Mouse (Mus musculus) gastrocnemius, adult 18-20 months (tissue): ENCODE measurements around the gene Platr25. TPM values are rescaled to one million over a fixed set of nuclear protein-coding genes. Genes with fewer than 3 reads are reported as not detected.
"Not testable (repeated sequence)": the region's sequence is repeated elsewhere in the genome, so short reads cannot be mapped to it uniquely, and the experiment has no call there.

Source experiments
- DNase-seq: peaks from one replicate; pipeline ENCODE4 v3.0.0; 2021; ENCODE audit warnings: low spot score
- long read RNA-seq, 2 experiments: library from polyadenylated mRNA; stranded (forward); transcript quantifications; one replicate each; pipeline ENCODE4 v2.0.0; 2021
- microRNA-seq: library from miRNA; unstranded; fragments of <30 nt; microRNA quantifications from one replicate; pipeline ENCODE4 v1.2.0, GENCODE M21; 2021
- total RNA-seq, 2 experiments: library from RNA; stranded (reverse); gene quantifications; 2 replicates each; pipeline ENCODE4 v1.2.3; 2021

Platr25 gene
- total RNA-seq = 1 to 10 TPM; 1.2 to 1.4 TPM
- long read RNA-seq, experiment 1 = 0 reads
- long read RNA-seq, experiment 2, partial matches to known transcripts = 0 of 1 reads
- long read RNA-seq, experiment 2, other reads (novel, unspliced or antisense) = 0 of 1 reads

GRCm38 (mm10) chr13:62760432-62761415 is at the start of gene Platr25:
Platr25 (minus strand) TSS chr13:62760709.
- DNase-seq = peak; percentile 40

- DNase-seq = not testable (repeated sequence)
Observed at GRCm38 (mm10) chr13:62807981-62808380, 47.5 kb upstream of the Platr25 start.

GRCm38 (mm10) chr13:62786135-62786493 is 25.6 kb upstream of the Platr25 start:
- not testable (repeated sequence) for DNase-seq

- peak; percentile 19 for DNase-seq
Observed at GRCm38 (mm10) chr13:62785199-62786134, 25.0 kb upstream of the Platr25 start, which contains the start of gene Gm5141. Gm5141 (minus strand) TSS chr13:62785808.

GRCm38 (mm10) chr13:62763806-62764205 is 3.3 kb upstream of the Platr25 start:
- peak; percentile 5 for DNase-seq

GRCm38 (mm10) chr13:62733322-62733721 is 27.2 kb downstream of the Platr25 start:
- DNase-seq = no peak

GRCm38 (mm10) chr13:62712611-62713010 is 47.9 kb downstream of the Platr25 start:
- not testable (repeated sequence) for DNase-seq

- DNase-seq = not testable (repeated sequence)
Observed at GRCm38 (mm10) chr13:62685287-62685648, 75.2 kb downstream of the Platr25 start.

- peak; percentile 21 for DNase-seq
Observed at GRCm38 (mm10) chr13:62684608-62685286, 75.8 kb downstream of the Platr25 start.

- no peak for DNase-seq
Observed at GRCm38 (mm10) chr13:62653369-62653743, 107.2 kb downstream of the Platr25 start.

GRCm38 (mm10) chr13:62652681-62653368 is 107.7 kb downstream of the Platr25 start:
- DNase-seq = peak; percentile 81

GRCm38 (mm10) chr13:62627071-62627470 is 133.4 kb downstream of the Platr25 start:
- DNase-seq = peak; percentile 10

- not testable (repeated sequence) for DNase-seq
Observed at GRCm38 (mm10) chr13:62624277-62624665, 136.2 kb downstream of the Platr25 start.

GRCm38 (mm10) chr13:62623577-62624276 is 136.8 kb downstream of the Platr25 start, which contains the start of gene 6720489N17Rik:
6720489N17Rik (minus strand) TSS chr13:62624182.
- peak; percentile 76 for DNase-seq

Small RNA genes lying within 50 kb of the gene (microRNA-seq; reads per million reads assigned to microRNA genes)
- gene Gm24020 (not detected), gene Gm24588 (not detected), gene Mir713 (not detected)

Other genes with a start within 250 kb of the Platr25 start
- gene Zfp935, start 202.2 kb downstream of the Platr25 start, total RNA-seq = under 1 TPM; 0.55 to 0.80 TPM
- 1 to 10 TPM; 2.4 to 3.8 TPM for gene Zfp934, start 189.5 kb downstream of the Platr25 start, total RNA-seq
- gene 6720489N17Rik, start 136.5 kb downstream of the Platr25 start, total RNA-seq = 1 to 10 TPM in 1 of 2 experiments, under 1 TPM in 1; 0.64 to 1.8 TPM
- under 1 TPM; 0.07 to 0.26 TPM for gene Gm5141, start 25.1 kb upstream of the Platr25 start, total RNA-seq
- gene Fbp2, start 97.7 kb upstream of the Platr25 start, total RNA-seq = 10 to 100 TPM; 33.9 to 63.4 TPM
- gene Fbp1, start 127.6 kb upstream of the Platr25 start, total RNA-seq = under 1 TPM; 0.25 to 0.36 TPM
- 10 to 100 TPM; 46.4 to 82.7 TPM for gene 2010111I01Rik, start 204.2 kb upstream of the Platr25 start, total RNA-seq